Mouse (Mus musculus) brain, adult 2 months (tissue): ENCODE data around the gene Olfr550.
"Not testable (repeated sequence)": the region's sequence is repeated elsewhere in the genome, so short reads cannot be mapped to it uniquely, and the experiment has no call there.

ENCODE experiments used
- DNase-seq: peaks from one replicate; pipeline ENCODE4 v3.0.0; 2011; ENCODE audit warnings: low read depth, low spot score

The Olfr550 gene

GRCm38 (mm10) chr7:102571142-102571541, at the start of gene Olfr550:
Olfr550 (plus strand) TSS chr7:102571442.
- no peak for DNase-seq

GRCm38 (mm10) chr7:102529052-102529451, 42.2 kb upstream of the Olfr550 start:
- DNase-seq = no peak

- no peak for DNase-seq
These were observed 36.8 kb upstream of the Olfr550 start, which contains the start of gene Olfr547 for GRCm38 (mm10) chr7:102534449-102534848. Olfr547 (plus strand) TSS chr7:102534749.

GRCm38 (mm10) chr7:102540596-102540995, 30.6 kb upstream of the Olfr550 start, which contains the start of gene Olfr548-ps1:
Olfr548-ps1 (plus strand) TSS chr7:102540896.
- DNase-seq = no peak

- no peak for DNase-seq
These were observed 30.0 kb upstream of the Olfr550 start for GRCm38 (mm10) chr7:102541251-102541650.

GRCm38 (mm10) chr7:102549570-102549969, 21.7 kb upstream of the Olfr550 start, which contains the start of gene Olfr549:
Olfr549 (plus strand) TSS chr7:102549870.
- DNase-seq = no peak

GRCm38 (mm10) chr7:102553279-102553678, 18.0 kb upstream of the Olfr550 start:
- DNase-seq = no peak

- peak; percentile 89 for DNase-seq
These were observed 5.9 kb upstream of the Olfr550 start, which contains the start of gene Trim21 for GRCm38 (mm10) chr7:102564999-102565997. Trim21 (minus strand) TSS chr7:102565486.

GRCm38 (mm10) chr7:102566219-102566618, 5.0 kb upstream of the Olfr550 start:
- DNase-seq = no peak

GRCm38 (mm10) chr7:102573174-102573830, 2.1 kb downstream of the Olfr550 start:
- DNase-seq = no peak

GRCm38 (mm10) chr7:102575998-102576397, 4.8 kb downstream of the Olfr550 start:
- no peak for DNase-seq

GRCm38 (mm10) chr7:102591786-102592185, 20.5 kb downstream of the Olfr550 start, which contains the start of gene Olfr551:
Olfr551 (minus strand) TSS chr7:102591886.
- no peak for DNase-seq

GRCm38 (mm10) chr7:102597378-102598031, 26.3 kb downstream of the Olfr550 start, which contains the start of gene Olfr552:
Olfr552 (plus strand) TSS chr7:102597770.
- DNase-seq = peak; percentile 17

- no peak for DNase-seq
These were observed 46.9 kb downstream of the Olfr550 start, which contains the start of gene Olfr553 for GRCm38 (mm10) chr7:102618118-102618517. Olfr553 (minus strand) TSS chr7:102618218.

- DNase-seq = peak; percentile 14
These were observed 48.4 kb downstream of the Olfr550 start for GRCm38 (mm10) chr7:102619608-102620007.

- not testable (repeated sequence) for DNase-seq
These were observed 49.1 kb downstream of the Olfr550 start for GRCm38 (mm10) chr7:102620368-102620767.
